Mouse (Mus musculus) neutrophil, adult 5-6 weeks (primary cell): ENCODE measurements around the gene Wnk2. TPM values are rescaled to one million over a fixed set of nuclear protein-coding genes. Genes with fewer than 3 reads are reported as not detected.

Experiments
- ATAC-seq: fragments of 151-379, 151-347 bp; 2 replicates; pipeline ENCODE4 v1.8.0; 2017; ENCODE audit warnings: mild to moderate bottlenecking, moderate TSS enrichment; ENCODE audit not compliant: insufficient number of reproducible peaks, poor library complexity, low FRiP score, severe bottlenecking; ENCODE audit errors: extremely low read depth
- total RNA-seq: library from RNA; stranded (forward); fragments of 200-1000 nt; gene quantifications from 2 replicates; pipeline ENCODE4 v1.2.3, GENCODE M21; 2017

The Wnk2 gene
- total RNA-seq, 1 experiment from 2014 or later: 0.12 TPM

- ATAC-seq: no peak
These were observed 123.1 kb downstream of the Wnk2 start for GRCm38 (mm10) chr13:49024763-49025162.

GRCm38 (mm10) chr13:49021693-49022092 lies 126.1 kb downstream of the Wnk2 start:
- 0 out of 2 replicates have a peak, but pooled peaks have one; percentile 55 for ATAC-seq

GRCm38 (mm10) chr13:49020152-49020551 lies 127.7 kb downstream of the Wnk2 start:
- no peak for ATAC-seq

- no peak for ATAC-seq
These were observed 130.4 kb downstream of the Wnk2 start for GRCm38 (mm10) chr13:49017375-49017774.

GRCm38 (mm10) chr13:49016311-49016761 lies 131.5 kb downstream of the Wnk2 start:
- ATAC-seq: 0 out of 2 replicates have a peak, but pooled peaks have one; percentile 7

GRCm38 (mm10) chr13:49015366-49016306 lies 132.2 kb downstream of the Wnk2 start:
- ATAC-seq: 0 out of 2 replicates have a peak, but pooled peaks have one; percentile 23

GRCm38 (mm10) chr13:49013206-49013794 lies 134.5 kb downstream of the Wnk2 start:
- no peak for ATAC-seq

- no peak for ATAC-seq
These were observed 146.1 kb downstream of the Wnk2 start for GRCm38 (mm10) chr13:49001691-49002090.

- ATAC-seq: peak; percentile 41; the same call in 1 of the 2 replicates
These were observed 149.2 kb downstream of the Wnk2 start for GRCm38 (mm10) chr13:48998591-48998990.

GRCm38 (mm10) chr13:48996731-48997130 lies 151.1 kb downstream of the Wnk2 start:
- no peak for ATAC-seq

- ATAC-seq: peak; percentile 39; the same call in 1 of the 2 replicates
These were observed 152.9 kb downstream of the Wnk2 start for GRCm38 (mm10) chr13:48994903-48995302.

GRCm38 (mm10) chr13:48992914-48993313 lies 154.9 kb downstream of the Wnk2 start:
- ATAC-seq: no peak

- ATAC-seq: no peak
These were observed 157.7 kb downstream of the Wnk2 start for GRCm38 (mm10) chr13:48990138-48990537.

Other genes with a start within 250 kb of the Wnk2 start
- gene Fam120a, start 180.0 kb downstream of the Wnk2 start, total RNA-seq: 68.6 and 72.2 TPM in 2 replicates
- 64.2 and 88.4 TPM in 2 replicates for gene Ninj1, start 39.5 kb upstream of the Wnk2 start, total RNA-seq
- gene Card19, start 68.0 kb upstream of the Wnk2 start, total RNA-seq: 105 and 113 TPM in 2 replicates
- gene Susd3, start 100.7 kb upstream of the Wnk2 start, total RNA-seq: 49.3 and 51.1 TPM in 2 replicates
- 95.8 and 99.2 TPM in 2 replicates for gene Fgd3, start 172.3 kb upstream of the Wnk2 start, total RNA-seq
- gene Bicd2, start 193.6 kb upstream of the Wnk2 start, total RNA-seq: 23.1 and 27.0 TPM in 2 replicates